Mouse (Mus musculus) neural tube, embryonic 14.5 days (tissue): ENCODE measurements at regions not wholly inside any gene's neighbourhood (a gene's known extent, or its start where the extent isn't known, plus 50 kb on each side); places are given as distances from the start of the nearest gene placed in this dataset.

ENCODE experiments used
- ATAC-seq: fragments of 200-750 bp; cut with Nextera tagmentation; 2 replicates; pipeline ENCODE4 v1.8.0; 2017; ENCODE audit warnings: low read depth, mild to moderate bottlenecking, moderate TSS enrichment, moderate library complexity
- H3K27ac ChIP-seq: fragments of 300-500 bp; sonication (generic); 2 replicates; pipeline ENCODE4 v1.5.1; 2014; ENCODE audit warnings: low read depth, mild to moderate bottlenecking, control low read depth, low read length, moderate library complexity, mixed read lengths
- H3K27me3 ChIP-seq: fragments of 300-500 bp; sonication (generic); 2 replicates; pipeline ENCODE4 v1.6.1; 2014; ENCODE audit warnings: low read length; ENCODE audit not compliant: control insufficient read depth, insufficient read depth
- H3K36me3 ChIP-seq: fragments of 300-500 bp; sonication (generic); 2 replicates; pipeline ENCODE4 v1.6.1; 2014; ENCODE audit warnings: low read length, mixed read lengths; ENCODE audit not compliant: control insufficient read depth, insufficient read depth
- H3K4me1 ChIP-seq: fragments of 300-500 bp; sonication (generic); 2 replicates; pipeline ENCODE4 v1.6.1; 2014; ENCODE audit warnings: low read length; ENCODE audit not compliant: control insufficient read depth, insufficient read depth
- H3K4me2 ChIP-seq: fragments of 300-500 bp; sonication (generic); 2 replicates; pipeline ENCODE4 v1.6.1; 2014; ENCODE audit warnings: mild to moderate bottlenecking, low read depth, low read length, control low read depth
- H3K4me3 ChIP-seq: fragments of 300-500 bp; sonication (generic); 2 replicates; pipeline ENCODE4 v1.5.1; 2014; ENCODE audit warnings: low read depth, low read length, control low read depth, mixed read lengths
- H3K9ac ChIP-seq: fragments of 300-500 bp; sonication (generic); replicated peaks from 2 replicates; pipeline ENCODE4 v1.6.1; 2014; ENCODE audit warnings: low read depth, mild to moderate bottlenecking, control low read depth, low read length, mixed read lengths
- H3K9me3 ChIP-seq: fragments of 300-500 bp; sonication (generic); 2 replicates; pipeline ENCODE4 v1.6.1; 2016; ENCODE audit warnings: low read length; ENCODE audit not compliant: control insufficient read depth
- WGBS: fragments of 180-500 bp; shearing (Covaris S2); extraction: QIAGEN DNeasy Blood & Tissue Kit; methylation state at CpG from one replicate; pipeline ENCODE4 v1.1.7; 2014; 5-methylcytosine and 5-hydroxymethylcytosine counted together

DNA sequence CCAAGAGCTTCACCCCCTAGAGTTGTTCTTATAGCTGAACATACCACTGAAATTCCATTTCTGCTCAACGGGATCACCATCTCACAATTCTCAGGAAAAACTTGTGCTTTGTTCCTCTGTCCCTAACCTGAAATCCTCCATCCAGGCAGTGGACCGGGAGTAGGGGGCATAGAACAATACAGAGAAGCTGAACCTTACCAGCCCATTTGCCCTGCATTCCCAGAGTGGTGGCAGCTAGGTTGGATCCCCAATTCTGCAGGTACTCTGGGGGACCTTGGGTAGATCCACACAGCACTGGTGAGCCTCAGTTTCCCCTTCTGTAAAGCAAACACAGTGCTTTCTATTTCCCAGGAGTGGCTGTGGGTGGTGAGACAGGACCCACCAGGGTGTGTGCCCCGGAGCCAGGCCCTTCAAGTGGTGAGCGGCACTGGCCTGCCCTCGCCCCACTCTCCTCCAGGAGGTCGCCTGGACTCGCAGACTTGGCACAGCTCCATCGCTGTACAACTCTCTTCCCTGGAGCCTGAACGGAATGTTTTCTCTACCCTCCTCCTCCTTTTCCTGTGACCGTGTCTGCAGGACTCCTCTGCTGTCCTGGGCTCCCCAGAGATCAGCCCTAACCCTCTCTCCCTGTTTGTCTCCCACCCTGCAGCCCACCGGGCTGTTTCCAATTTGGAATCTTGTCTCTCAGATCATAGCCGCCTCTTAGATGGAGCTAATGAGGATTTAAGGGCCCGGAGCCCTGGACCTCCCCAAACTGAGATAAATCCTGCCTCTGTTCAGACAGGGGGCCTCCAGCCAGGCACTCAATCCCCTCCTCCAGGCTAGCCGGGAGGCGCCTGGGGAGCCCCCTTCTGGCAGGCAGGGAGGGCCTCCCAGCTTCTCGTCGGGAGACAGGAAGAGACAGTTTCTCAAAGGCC is 52.3 kb upstream of the Cux1 start:
- ATAC-seq = peak; percentile 41; the same call in 1 of the 2 replicates
- WGBS = 16% methylated on average over 17 of the region's 17 CpGs
- Histone ChIP-seq H3K4me2 (peak overlapping the region; percentile 32), H3K9ac (0 out of 2 replicates have a peak overlapping the region, but pooled peaks have one; percentile 28), H3K36me3 (no peaks in the 10 kb centered on the region), H3K4me1 (peaks cover 11% of the 10 kb centered on the region), H3K27ac (no peak overlapping the region), H3K9me3 (no peaks in the 10 kb centered on the region), H3K27me3 (0 out of 2 replicates have a peak, but pooled peaks cover 2% of the 10 kb centered on the region), H3K4me3 (no peak overlapping the region)

DNA sequence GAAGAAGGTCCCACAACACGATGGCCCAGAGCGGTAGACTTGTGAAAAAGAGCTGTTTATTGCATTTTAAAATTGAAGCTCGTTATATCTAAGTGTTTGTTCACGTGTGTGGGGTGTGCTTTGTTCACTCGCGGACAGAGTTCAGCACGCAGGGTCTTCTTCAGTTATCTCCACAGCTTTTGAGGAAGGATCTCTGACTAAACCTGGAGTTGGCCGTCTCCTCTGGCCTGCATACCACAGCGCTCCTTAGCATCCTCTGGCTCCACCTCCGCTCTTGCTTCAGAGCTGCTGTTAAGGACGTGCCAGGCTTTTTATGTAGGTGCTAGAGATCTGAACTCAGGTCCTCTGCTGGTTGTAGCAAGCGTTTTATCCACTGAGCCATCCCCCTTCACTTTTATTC is 52.9 kb upstream of the Cux1 start:
- Histone ChIP-seq H3K4me2 (peak overlapping the region; percentile 32; the same call in 1 of the 2 replicates), H3K27me3 (0 out of 2 replicates have a peak, but pooled peaks cover 2% of the 10 kb centered on the region), H3K4me1 (peaks cover 11% of the 10 kb centered on the region), H3K9ac (no peak overlapping the region), H3K36me3 (no peaks in the 10 kb centered on the region), H3K9me3 (no peaks in the 10 kb centered on the region), H3K4me3 (no peak overlapping the region), H3K27ac (no peak overlapping the region)
- WGBS = 30% methylated on average over 12 of the region's 12 CpGs
- ATAC-seq = no peak

DNA sequence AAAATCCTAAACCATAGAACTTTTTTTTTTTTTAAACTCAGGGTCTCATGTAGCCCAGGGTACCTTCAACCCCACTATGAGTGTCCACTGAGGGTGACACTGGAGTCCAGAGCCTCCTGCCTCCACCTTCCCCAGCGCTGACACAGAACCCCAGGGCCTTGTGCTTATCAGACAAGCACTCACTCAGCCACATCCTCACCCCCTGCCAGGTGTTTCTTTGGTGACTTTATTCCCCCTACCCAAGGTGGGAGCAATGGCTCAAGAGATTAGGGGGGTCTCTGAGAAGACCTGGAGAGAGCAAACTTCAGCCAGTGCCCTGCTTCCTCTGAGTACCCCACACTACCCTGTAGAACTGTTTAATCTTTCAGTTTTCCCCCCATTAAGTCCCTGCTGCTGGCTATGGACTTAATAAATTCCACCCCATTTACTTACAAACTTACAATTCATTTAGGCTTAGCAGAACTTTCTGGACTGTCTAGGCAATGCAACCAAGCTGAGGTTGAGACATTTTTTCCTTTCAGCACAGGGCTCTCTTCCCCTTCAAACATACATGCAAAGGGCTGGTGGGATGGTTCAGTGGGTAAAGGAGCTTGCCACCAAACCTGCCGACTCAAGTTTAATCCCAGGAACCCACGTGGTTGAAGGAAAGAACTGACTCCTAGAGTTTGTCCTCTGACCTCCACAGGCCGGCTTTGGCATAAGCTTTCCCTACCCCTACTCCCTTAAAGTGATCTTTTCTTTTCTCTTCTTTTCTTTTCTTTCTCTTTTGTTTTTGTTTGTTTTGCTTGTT is 54.2 kb upstream of the Cux1 start:
- 44% methylated on average over 4 of the region's 4 CpGs for WGBS
- no peak overlapping the region for H3K27ac ChIP-seq
- 0 out of 2 replicates have a peak, but pooled peaks cover 2% of the 10 kb centered on the region for H3K27me3 ChIP-seq

DNA sequence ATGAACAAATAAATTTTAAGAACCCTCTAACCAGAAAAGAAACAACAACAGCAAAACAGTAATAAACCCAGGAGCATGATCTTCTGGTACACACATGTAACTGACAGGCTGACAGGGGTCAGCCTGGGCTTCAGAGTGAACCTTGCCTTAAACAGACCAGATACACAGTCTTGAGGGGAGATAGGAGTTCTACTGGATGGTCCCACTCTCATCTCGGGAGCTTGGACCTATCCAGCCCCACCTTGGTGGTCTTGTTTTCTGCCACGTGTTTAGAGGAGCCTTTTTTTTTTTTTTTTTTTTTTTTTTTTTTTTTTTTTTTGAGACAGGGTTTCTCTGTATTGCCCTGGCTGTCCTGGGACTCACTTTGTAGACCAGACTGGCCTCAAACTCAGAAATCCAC is 54.9 kb upstream of the Cux1 start:
- no peak overlapping the region for H3K4me2 ChIP-seq
- no peak for ATAC-seq
- H3K9me3 ChIP-seq = no peaks in the 10 kb centered on the region
- 16% methylated on average over 2 of the region's 2 CpGs for WGBS
- H3K9ac ChIP-seq = no peak overlapping the region
- peaks cover 11% of the 10 kb centered on the region for H3K4me1 ChIP-seq
- H3K4me3 ChIP-seq = no peak overlapping the region
- H3K36me3 ChIP-seq = no peaks in the 10 kb centered on the region
- H3K27ac ChIP-seq = no peak overlapping the region
- H3K27me3 ChIP-seq = 0 out of 2 replicates have a peak, but pooled peaks cover 2% of the 10 kb centered on the region

More for the DNA sequence above, 54.2 kb upstream of the Cux1 start:
- no peak overlapping the region for H3K4me2 ChIP-seq
- H3K36me3 ChIP-seq = no peaks in the 10 kb centered on the region
- no peak overlapping the region for H3K4me3 ChIP-seq
- peaks cover 11% of the 10 kb centered on the region for H3K4me1 ChIP-seq
- H3K9ac ChIP-seq = no peak overlapping the region
- no peak for ATAC-seq
- H3K9me3 ChIP-seq = no peaks in the 10 kb centered on the region

DNA sequence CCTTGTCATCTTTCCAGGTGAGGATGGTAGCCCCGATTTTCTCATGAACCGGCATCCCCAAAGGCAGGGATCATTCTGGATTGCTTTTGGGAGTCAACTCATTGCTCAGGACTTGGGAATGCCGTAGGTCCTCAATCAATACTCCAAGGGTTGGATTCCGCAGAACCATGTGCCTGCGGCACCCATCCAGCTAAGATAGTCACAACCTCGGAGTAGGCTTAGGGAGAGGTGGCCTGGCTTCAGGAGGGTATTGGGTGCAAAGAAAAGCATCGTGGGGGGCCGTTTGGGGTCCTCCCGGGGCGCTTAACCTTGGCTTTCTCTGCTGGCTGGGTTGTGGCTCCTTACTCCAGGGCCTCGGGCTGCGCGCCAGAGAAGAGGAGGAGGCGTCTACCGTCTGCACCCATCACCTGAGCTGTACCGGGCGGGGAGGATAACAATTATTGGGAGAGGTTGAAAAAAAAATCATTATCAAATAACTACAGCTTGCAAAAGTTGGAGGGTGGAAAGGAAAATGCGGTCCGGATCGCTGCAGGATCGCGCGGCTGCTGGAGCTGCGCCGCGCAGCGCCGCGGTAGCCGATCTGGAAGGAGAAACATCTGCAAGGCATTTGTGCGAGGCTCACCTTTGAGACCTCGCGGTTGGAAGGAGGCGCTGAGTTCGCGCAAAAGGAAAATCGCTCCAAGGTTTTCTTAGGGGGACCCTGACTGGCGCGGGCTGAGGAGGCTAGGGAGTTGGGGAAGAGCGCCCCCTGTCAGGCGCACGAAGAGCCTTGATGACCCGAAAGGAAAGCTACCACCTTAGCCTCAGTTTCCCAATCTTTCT is 55.6 kb upstream of the Cux1 start:
- no peaks in the 10 kb centered on the region for H3K36me3 ChIP-seq
- ATAC-seq = 0 out of 2 replicates have a peak, but pooled peaks have one; percentile 14
- H3K4me1 ChIP-seq = peaks cover 11% of the 10 kb centered on the region
- H3K27me3 ChIP-seq = 0 out of 2 replicates have a peak, but pooled peaks cover 2% of the 10 kb centered on the region
- peak overlapping the region; percentile 64 for H3K4me2 ChIP-seq
- WGBS = 3% methylated on average over 43 of the region's 43 CpGs
- no peaks in the 10 kb centered on the region for H3K9me3 ChIP-seq
- H3K9ac ChIP-seq = no peak overlapping the region
- no peak overlapping the region for H3K27ac ChIP-seq
- H3K4me3 ChIP-seq = peak overlapping the region; percentile 30

DNA sequence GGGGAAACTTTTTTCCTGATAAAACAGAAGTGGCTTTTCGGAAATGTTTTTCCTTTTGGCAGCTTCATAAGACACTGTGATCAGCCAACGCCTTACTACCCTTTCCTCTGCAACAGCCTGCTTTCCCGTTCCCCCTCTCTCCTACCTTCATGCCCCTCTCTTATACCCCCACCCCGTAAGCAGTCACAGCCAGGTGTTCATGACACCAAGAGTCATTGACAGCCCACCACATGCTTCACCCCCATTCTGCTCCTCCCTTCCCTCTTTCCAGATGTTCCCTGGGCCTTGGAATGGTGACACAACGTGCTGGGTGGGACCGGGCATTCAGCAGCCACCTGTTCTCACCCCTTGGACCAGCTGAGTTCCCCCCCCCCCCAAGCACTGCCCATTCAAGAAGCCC is 56.5 kb upstream of the Cux1 start:
- WGBS = 73% methylated on average over 6 of the region's 6 CpGs
- Histone ChIP-seq H3K27me3 (0 out of 2 replicates have a peak, but pooled peaks cover 2% of the 10 kb centered on the region), H3K9me3 (no peaks in the 10 kb centered on the region), H3K4me1 (peaks cover 11% of the 10 kb centered on the region), H3K36me3 (no peaks in the 10 kb centered on the region), H3K9ac (no peak overlapping the region), H3K27ac (no peak overlapping the region), H3K4me3 (no peak overlapping the region), H3K4me2 (no peak overlapping the region)
- ATAC-seq = no peak

- 0 out of 2 replicates have a peak, but pooled peaks cover 2% of the 10 kb centered on the region for H3K27me3 ChIP-seq
- no peaks in the 10 kb centered on the region for H3K9me3 ChIP-seq
- no peak overlapping the region for H3K9ac ChIP-seq
- no peak for ATAC-seq
- H3K4me3 ChIP-seq = no peak overlapping the region
- no peak overlapping the region for H3K4me2 ChIP-seq
- peaks cover 4% of the 10 kb centered on the region; the same call in 1 of the 2 replicates for H3K4me1 ChIP-seq
- no peaks in the 10 kb centered on the region for H3K36me3 ChIP-seq
- 80% methylated on average over 13 of the region's 13 CpGs for WGBS
- H3K27ac ChIP-seq = no peak overlapping the region
Observed at GRCm38 (mm10) chr5:136625176-136625991, 58.1 kb upstream of the Cux1 start.
